Mouse (Mus musculus) cortical plate, adult 2 months (tissue): ENCODE results near the gene Atg10. TPM values are rescaled to one million over a fixed set of nuclear protein-coding genes. Genes with fewer than 3 reads are reported as not detected.

Experiments
- H3K27ac ChIP-seq: fragments of 200-500 bp; 2 replicates; pipeline ENCODE4 v1.5.1; 2012; ENCODE audit warnings: low read length, control low read depth, inconsistent platforms; ENCODE audit not compliant: insufficient read depth
- H3K4me1 ChIP-seq: fragments of 200-500 bp; 2 replicates; pipeline ENCODE4 v1.6.1; 2011; ENCODE audit warnings: low read length; ENCODE audit not compliant: control insufficient read depth, insufficient read depth
- H3K4me3 ChIP-seq: fragments of 200-500 bp; 2 replicates; pipeline ENCODE4 v1.5.1; 2011; ENCODE audit warnings: mild to moderate bottlenecking, low read length, control low read depth; ENCODE audit not compliant: insufficient read depth
- CTCF ChIP-seq: fragments of 200-500 bp; IDR thresholded peaks from 2 replicates; pipeline ENCODE4 v1.5.1; 2011; ENCODE audit warnings: mild to moderate bottlenecking, control low read depth, low read length; ENCODE audit not compliant: insufficient read depth; ENCODE audit errors: extremely low read depth
- POLR2A ChIP-seq: fragments of 200-500 bp; IDR thresholded peaks from 2 replicates; pipeline ENCODE4 v1.6.1; 2011; ENCODE audit warnings: mild to moderate bottlenecking, low read length, control low read depth; ENCODE audit not compliant: insufficient read depth; ENCODE audit errors: extremely low read depth
- polyA plus RNA-seq: library from polyadenylated mRNA; depleted of rRNA; stranded (reverse); fragments of >200 nt; gene quantifications from 2 replicates; pipeline ENCODE4 v1.2.3, GENCODE M21; 2012

The Atg10 gene
- polyA plus RNA-seq, 1 experiment = 11.2 TPM

- TF ChIP-seq CTCF (no peak), POLR2A (no peak)
- peaks cover 4% of the 10 kb centered on the region for H3K4me1 ChIP-seq
- no peak overlapping the region for H3K4me3 ChIP-seq
- no peak overlapping the region for H3K27ac ChIP-seq
Observed at GRCm38 (mm10) chr13:91163292-91163691, 60.5 kb downstream of the Atg10 start.

- Histone ChIP-seq H3K4me1 (peaks cover 4% of the 10 kb centered on the region), H3K27ac (no peak overlapping the region), H3K4me3 (no peak overlapping the region)
- TF ChIP-seq CTCF (no peak), POLR2A (no peak)
Observed at GRCm38 (mm10) chr13:91162452-91162851, 61.3 kb downstream of the Atg10 start.

GRCm38 (mm10) chr13:91160616-91161015, 63.2 kb downstream of the Atg10 start:
- Histone ChIP-seq H3K27ac (no peak overlapping the region), H3K4me3 (no peak overlapping the region), H3K4me1 (peaks cover 4% of the 10 kb centered on the region)
- no peak for TF ChIP-seq POLR2A
- no peak for TF ChIP-seq CTCF

GRCm38 (mm10) chr13:91159881-91160280, 63.9 kb downstream of the Atg10 start:
- peaks cover 2% of the 10 kb centered on the region; the same call in 1 of the 2 replicates for H3K4me1 ChIP-seq
- H3K27ac ChIP-seq = no peak overlapping the region
- no peak overlapping the region for H3K4me3 ChIP-seq
- TF ChIP-seq POLR2A (no peak), CTCF (no peak)

GRCm38 (mm10) chr13:91157941-91158340, 65.8 kb downstream of the Atg10 start:
- no peak overlapping the region for H3K27ac ChIP-seq
- H3K4me1 ChIP-seq = no peaks in the 10 kb centered on the region
- no peak overlapping the region for H3K4me3 ChIP-seq
- no peak for TF ChIP-seq CTCF
- TF ChIP-seq POLR2A = no peak

- Histone ChIP-seq H3K27ac (no peak overlapping the region), H3K4me1 (no peaks in the 10 kb centered on the region), H3K4me3 (no peak overlapping the region)
- TF ChIP-seq POLR2A (no peak), CTCF (no peak)
Observed at GRCm38 (mm10) chr13:91157429-91157828, 66.3 kb downstream of the Atg10 start.

GRCm38 (mm10) chr13:91156949-91157348, 66.8 kb downstream of the Atg10 start:
- TF ChIP-seq POLR2A = no peak
- no peak for TF ChIP-seq CTCF
- H3K27ac ChIP-seq = no peak overlapping the region
- no peak overlapping the region for H3K4me3 ChIP-seq
- H3K4me1 ChIP-seq = no peaks in the 10 kb centered on the region

- no peak overlapping the region for H3K4me3 ChIP-seq
- TF ChIP-seq CTCF (no peak), POLR2A (no peak)
- no peak overlapping the region for H3K27ac ChIP-seq
- H3K4me1 ChIP-seq = no peaks in the 10 kb centered on the region
Observed at GRCm38 (mm10) chr13:91156308-91156707, 67.5 kb downstream of the Atg10 start.

GRCm38 (mm10) chr13:91155429-91156207, 68.2 kb downstream of the Atg10 start:
- TF ChIP-seq POLR2A (no peak), CTCF (no peak)
- Histone ChIP-seq H3K4me3 (no peak overlapping the region), H3K4me1 (no peaks in the 10 kb centered on the region), H3K27ac (no peak overlapping the region)

- Histone ChIP-seq H3K4me3 (no peak overlapping the region), H3K4me1 (no peaks in the 10 kb centered on the region), H3K27ac (no peak overlapping the region)
- TF ChIP-seq POLR2A (no peak), CTCF (no peak)
Observed at GRCm38 (mm10) chr13:91154622-91155021, 69.1 kb downstream of the Atg10 start.
